Mouse (Mus musculus): ENCODE results near the gene Creg2. TPM values are rescaled to one million over a fixed set of nuclear protein-coding genes. Genes with fewer than 3 reads are reported as not detected.

Creg2 gene
- polyA plus RNA-seq, 1 experiment from 2014 or later, result 0.05 TPM

DNA sequence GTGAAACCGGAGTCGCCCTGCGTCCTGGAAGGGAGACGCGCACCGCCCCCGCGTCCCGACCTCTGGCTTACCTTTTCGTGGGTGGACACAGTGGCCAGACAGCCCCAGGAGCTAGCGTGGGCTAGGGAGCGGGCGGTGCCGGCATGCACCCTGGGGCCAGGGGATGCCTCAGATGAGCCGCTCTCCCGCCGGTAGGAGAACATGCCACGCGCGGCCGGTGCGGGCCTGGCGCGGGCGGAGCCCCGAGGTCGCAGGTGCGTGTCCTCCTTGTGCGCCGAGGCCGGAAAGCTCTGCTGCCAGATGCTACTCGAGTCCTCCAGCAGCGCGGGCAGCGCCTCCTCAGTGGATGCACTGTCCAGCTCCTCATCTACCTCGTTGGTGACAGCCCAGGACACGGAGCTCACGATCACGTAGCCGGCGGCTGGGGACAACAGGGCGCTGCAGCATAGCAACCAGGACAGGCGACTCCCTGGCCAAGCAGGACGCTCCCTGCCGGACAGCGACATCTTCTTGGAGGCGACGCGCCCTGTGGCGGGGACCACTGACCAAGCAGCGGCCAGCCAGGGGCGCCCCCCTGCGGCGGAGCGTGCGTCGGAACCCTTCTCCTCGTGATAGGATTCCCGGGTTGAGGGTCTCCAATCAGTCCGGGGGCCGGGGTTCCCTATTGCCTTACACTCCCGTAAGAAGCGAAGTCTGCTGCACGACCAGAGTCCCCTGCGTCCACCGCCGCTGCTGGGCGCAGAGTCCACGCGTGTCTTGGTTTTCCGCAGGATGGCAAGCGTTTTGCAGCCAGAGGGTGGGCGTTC lies 636 bp downstream of the Creg2 start:
- peaks cover 12% of the 10 kb centered on the region for H3K4me1 ChIP-seq (replicated peaks)
- no peaks in the 10 kb centered on the region for H3K9me3 ChIP-seq (replicated peaks)
- no peak overlapping the region for H3K27ac ChIP-seq (ENCODE audit: poor library complexity, severe bottlenecking)
- peaks cover 53% of the 10 kb centered on the region for H3K27me3 ChIP-seq (replicated peaks)
- WGBS, result 1% methylated on average over 73 of the region's 73 CpGs
- peak overlapping the region; percentile 58 for H3K4me3 ChIP-seq
- H3K4me2 ChIP-seq, result peak overlapping the region; percentile 99
- H3K36me3 ChIP-seq, result no peaks in the 10 kb centered on the region
- ATAC-seq (ENCODE audit: insufficient number of reproducible peaks, low FRiP score), result peak; percentile 55
- H3K9ac ChIP-seq, result peak overlapping the region; percentile 64

DNA sequence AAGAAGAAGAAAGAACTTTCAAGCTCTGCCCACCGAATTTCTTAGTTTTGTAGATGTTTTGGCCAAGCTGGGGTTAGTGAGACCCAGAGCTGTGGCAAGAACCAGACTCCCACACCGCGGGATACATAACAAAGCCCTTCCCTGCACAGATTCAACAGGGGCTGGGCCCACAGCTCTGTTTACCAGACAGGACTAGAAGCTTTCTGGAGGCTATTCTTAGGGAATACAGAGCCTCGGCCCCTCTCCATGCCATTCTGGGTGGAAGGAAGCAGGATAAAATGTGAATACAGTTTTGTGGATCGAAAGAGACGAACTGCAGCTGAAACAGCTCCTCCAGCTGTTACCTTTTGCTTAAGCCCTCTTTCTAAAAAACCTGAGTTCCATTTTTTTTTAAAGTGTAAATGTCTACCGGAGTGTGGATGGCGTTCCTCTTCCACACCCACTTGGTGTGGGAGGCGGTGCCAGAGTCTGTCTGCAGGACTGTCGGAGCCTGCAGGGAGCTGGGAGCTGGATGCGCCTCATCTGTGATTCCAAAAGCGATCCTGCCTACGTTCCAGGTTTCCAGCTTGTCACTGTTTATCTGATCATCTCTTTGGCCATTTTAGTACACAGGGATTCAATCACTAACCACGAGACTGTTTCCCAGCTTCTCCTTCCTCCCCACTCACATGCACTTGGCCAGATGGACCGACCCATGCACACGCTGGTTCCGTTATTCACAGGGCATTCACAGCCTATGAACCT lies 1.4 kb downstream of the Creg2 start:
- no peaks in the 10 kb centered on the region for H3K36me3 ChIP-seq
- H3K4me2 ChIP-seq, result peak overlapping the region; percentile 99
- peak overlapping the region; percentile 64; the same call in 1 of the 2 replicates for H3K9ac ChIP-seq
- no peak overlapping the region for H3K27ac ChIP-seq (ENCODE audit: poor library complexity, severe bottlenecking)
- peaks cover 53% of the 10 kb centered on the region for H3K27me3 ChIP-seq (replicated peaks)
- ATAC-seq (ENCODE audit: insufficient number of reproducible peaks, low FRiP score), result no peak
- no peaks in the 10 kb centered on the region for H3K9me3 ChIP-seq (replicated peaks)
- peaks cover 12% of the 10 kb centered on the region for H3K4me1 ChIP-seq (replicated peaks)
- peak overlapping the region; percentile 58 for H3K4me3 ChIP-seq
- WGBS, result 22% methylated on average over 17 of the region's 17 CpGs

DNA sequence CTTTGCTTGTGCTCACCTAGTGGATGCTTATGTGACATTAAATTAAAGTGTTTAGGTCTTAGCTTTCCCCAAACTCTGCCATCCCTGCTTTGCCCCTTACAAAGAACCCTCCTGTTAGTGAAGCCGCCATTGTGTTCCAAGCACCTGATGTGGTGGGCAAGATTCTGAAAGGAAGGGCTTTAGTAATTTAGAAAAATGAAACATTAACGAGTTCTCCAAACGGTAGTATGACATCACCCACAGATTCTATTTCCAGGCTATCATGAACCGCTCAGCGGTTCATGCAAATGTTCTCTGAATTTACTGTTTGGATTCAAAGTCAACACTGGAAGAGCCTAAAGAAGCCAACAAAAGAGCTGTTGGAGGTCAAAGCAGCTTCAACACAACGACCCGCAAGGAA lies 2.7 kb downstream of the Creg2 start:
- H3K4me3 ChIP-seq, result no peak overlapping the region
- 85% methylated on average over 7 of the region's 7 CpGs for WGBS
- peaks cover 12% of the 10 kb centered on the region for H3K4me1 ChIP-seq (replicated peaks)
- no peak overlapping the region for H3K4me2 ChIP-seq
- H3K9me3 ChIP-seq (replicated peaks), result no peaks in the 10 kb centered on the region
- H3K36me3 ChIP-seq, result no peaks in the 10 kb centered on the region
- no peak overlapping the region for H3K27ac ChIP-seq (ENCODE audit: poor library complexity, severe bottlenecking)
- no peak for ATAC-seq (ENCODE audit: insufficient number of reproducible peaks, low FRiP score)
- H3K9ac ChIP-seq, result no peak overlapping the region
- H3K27me3 ChIP-seq (replicated peaks), result peaks cover 53% of the 10 kb centered on the region

DNA sequence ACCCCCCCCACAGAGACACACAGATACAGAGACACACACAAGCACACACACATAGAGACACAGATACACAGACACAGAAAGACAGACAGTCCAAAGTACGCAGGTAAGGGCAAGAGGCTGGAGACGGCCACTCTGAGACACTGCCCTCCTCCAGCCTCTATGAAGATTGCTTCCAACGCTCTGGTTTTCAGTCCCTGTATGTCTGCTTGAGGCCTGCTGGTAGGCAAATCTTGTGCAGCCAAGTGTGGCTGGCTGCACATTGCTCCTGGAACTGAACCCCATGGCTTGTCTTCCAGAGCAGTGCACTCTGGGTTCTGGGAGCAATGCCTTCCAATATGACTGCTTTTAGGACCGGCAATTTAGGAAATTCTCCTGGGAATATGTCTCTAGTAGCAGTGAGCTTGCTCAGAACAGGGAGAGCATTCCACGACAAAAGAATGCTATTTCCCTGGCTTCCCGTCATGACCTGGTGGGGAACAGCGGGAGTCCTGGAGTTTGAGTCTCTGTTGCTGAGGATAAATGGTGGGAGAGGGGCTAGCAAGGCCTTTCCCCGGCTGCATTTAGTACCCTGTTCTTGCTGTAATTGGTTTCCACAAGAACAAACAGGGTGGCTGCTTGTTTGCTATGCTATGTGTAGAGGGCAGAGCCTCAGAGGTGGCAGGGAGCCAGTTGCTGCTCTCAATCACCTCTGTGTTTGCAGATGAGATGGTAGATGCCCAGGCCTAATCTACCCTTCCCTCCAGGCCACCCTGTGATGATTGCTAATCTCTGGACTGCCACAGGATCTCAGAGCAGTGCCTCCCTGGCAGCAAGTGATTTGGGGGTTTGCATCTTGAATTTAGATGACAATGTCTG lies 5.1 kb downstream of the Creg2 start:
- no peak overlapping the region for H3K27ac ChIP-seq (ENCODE audit: poor library complexity, severe bottlenecking)
- H3K9me3 ChIP-seq (replicated peaks), result 0 out of 2 replicates have a peak, but pooled peaks cover 2% of the 10 kb centered on the region
- H3K4me1 ChIP-seq (replicated peaks), result peaks cover 11% of the 10 kb centered on the region
- WGBS, result 47% methylated on average over 8 of the region's 8 CpGs
- no peak overlapping the region for H3K9ac ChIP-seq
- no peak overlapping the region for H3K4me2 ChIP-seq
- no peak overlapping the region for H3K4me3 ChIP-seq
- H3K36me3 ChIP-seq, result no peaks in the 10 kb centered on the region
- peaks cover 37% of the 10 kb centered on the region for H3K27me3 ChIP-seq (replicated peaks)
- ATAC-seq (ENCODE audit: insufficient number of reproducible peaks, low FRiP score), result no peak

DNA sequence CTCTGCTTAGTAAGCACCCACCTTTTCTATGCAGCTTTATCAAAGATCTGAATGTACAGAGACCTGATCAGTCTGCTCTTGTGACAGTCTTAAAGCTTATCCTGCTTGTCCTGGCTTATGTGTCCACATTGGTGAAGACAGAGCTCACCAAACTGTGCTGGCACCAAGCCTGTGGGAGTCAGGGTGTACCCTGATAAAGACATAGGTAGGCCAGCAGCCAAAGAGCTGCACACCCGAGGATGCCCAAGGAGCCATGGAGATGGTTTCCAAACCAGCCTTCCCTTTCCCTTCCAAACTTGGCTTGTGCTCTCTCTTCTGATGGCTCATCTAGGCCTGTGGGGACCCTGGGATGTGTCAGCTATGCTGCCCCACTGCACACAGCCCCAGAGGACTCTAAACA lies 6.9 kb downstream of the Creg2 start:
- 0 out of 2 replicates have a peak, but pooled peaks cover 2% of the 10 kb centered on the region for H3K9me3 ChIP-seq (replicated peaks)
- no peak overlapping the region for H3K4me3 ChIP-seq
- no peak overlapping the region for H3K4me2 ChIP-seq
- no peak overlapping the region for H3K27ac ChIP-seq (ENCODE audit: poor library complexity, severe bottlenecking)
- no peak for ATAC-seq (ENCODE audit: insufficient number of reproducible peaks, low FRiP score)
- H3K4me1 ChIP-seq (replicated peaks), result no peaks in the 10 kb centered on the region
- WGBS, result 58% methylated on average over 1 of the region's 1 CpGs
- H3K36me3 ChIP-seq, result no peaks in the 10 kb centered on the region
- H3K27me3 ChIP-seq (replicated peaks), result peaks cover 22% of the 10 kb centered on the region
- no peak overlapping the region for H3K9ac ChIP-seq

DNA sequence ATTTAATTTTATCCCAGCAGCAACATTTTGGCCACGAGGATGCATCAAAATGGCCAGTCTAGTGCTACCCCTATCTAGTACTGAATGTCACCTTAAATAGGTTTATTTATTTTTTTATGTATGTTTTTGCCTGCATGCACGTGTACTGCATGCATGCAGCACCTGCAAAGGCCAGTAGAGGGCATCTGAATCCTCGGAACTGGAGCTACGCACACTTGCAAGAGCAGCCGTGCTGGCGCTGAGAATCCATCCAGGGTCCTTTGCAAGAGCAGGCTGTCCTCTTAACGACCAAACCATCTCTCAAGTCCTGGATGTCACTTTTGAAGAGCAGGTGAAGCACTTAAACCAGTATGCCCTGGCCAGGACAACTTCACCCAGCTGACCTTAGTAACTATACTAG lies 9.6 kb downstream of the Creg2 start:
- Histone ChIP-seq H3K4me3 (no peak overlapping the region), H3K4me2 (no peak overlapping the region), H3K9me3 (replicated peaks) (0 out of 2 replicates have a peak, but pooled peaks cover 2% of the 10 kb centered on the region), H3K4me1 (replicated peaks) (no peaks in the 10 kb centered on the region; the same call in 1 of the 2 replicates), H3K27ac (ENCODE audit: poor library complexity, severe bottlenecking) (no peak overlapping the region), H3K36me3 (no peaks in the 10 kb centered on the region), H3K27me3 (replicated peaks) (no peaks in the 10 kb centered on the region), H3K9ac (no peak overlapping the region)
- no peak for ATAC-seq (ENCODE audit: insufficient number of reproducible peaks, low FRiP score)
- WGBS, result 82% methylated on average over 7 of the region's 7 CpGs

DNA sequence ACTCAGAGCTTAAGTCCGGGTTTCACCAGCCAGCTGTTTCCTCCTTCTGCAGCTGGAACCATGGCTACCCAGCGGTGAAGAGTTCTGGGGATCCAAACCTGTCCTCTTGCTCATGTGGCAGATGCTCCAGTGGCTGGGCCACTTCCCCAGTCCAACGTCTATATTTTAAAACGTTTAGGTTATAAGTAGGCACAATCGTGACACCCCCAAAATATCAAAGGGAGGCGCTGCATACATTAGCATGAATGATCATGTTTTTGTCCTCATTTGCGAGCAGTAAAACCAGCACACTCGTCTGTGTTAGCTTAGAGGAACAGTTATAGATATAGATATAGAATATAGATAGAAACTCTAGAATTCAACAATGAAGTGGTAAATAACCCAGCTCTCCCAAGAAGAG lies 14.1 kb downstream of the Creg2 start:
- no peak overlapping the region for H3K4me2 ChIP-seq
- no peaks in the 10 kb centered on the region; the same call in 1 of the 2 replicates for H3K4me1 ChIP-seq (replicated peaks)
- ATAC-seq (ENCODE audit: insufficient number of reproducible peaks, low FRiP score), result no peak
- WGBS, result 58% methylated on average over 8 of the region's 8 CpGs
- H3K27ac ChIP-seq (ENCODE audit: poor library complexity, severe bottlenecking), result no peak overlapping the region
- no peaks in the 10 kb centered on the region for H3K27me3 ChIP-seq (replicated peaks)
- no peak overlapping the region for H3K9ac ChIP-seq
- no peak overlapping the region for H3K4me3 ChIP-seq
- H3K36me3 ChIP-seq, result no peaks in the 10 kb centered on the region
- H3K9me3 ChIP-seq (replicated peaks), result 0 out of 2 replicates have a peak, but pooled peaks cover 2% of the 10 kb centered on the region

DNA sequence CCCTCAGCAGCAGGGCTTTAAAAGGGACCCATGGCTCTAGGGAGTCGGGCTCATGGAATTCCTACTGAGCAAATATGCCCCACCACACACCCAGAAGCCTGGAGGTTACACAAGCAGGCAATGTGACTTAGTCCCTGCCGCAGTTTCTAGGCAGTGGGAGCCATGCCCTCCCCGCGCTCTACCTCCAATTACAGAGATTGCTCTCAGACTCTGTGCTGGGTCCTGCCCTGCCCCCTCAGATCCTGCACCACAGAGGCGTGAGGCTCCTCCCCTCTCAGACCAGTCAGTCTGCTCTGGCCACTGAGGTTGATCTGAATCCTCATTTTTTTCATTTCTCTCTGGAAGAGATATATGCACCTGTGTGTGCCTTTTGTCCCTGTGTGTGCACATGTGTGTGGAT lies 14.6 kb downstream of the Creg2 start:
- Histone ChIP-seq H3K27me3 (replicated peaks) (no peaks in the 10 kb centered on the region), H3K9ac (no peak overlapping the region), H3K9me3 (replicated peaks) (0 out of 2 replicates have a peak, but pooled peaks cover under 1% of the 10 kb centered on the region), H3K36me3 (no peaks in the 10 kb centered on the region), H3K4me2 (0 out of 2 replicates have a peak overlapping the region, but pooled peaks have one; percentile 2), H3K4me3 (no peak overlapping the region), H3K27ac (ENCODE audit: poor library complexity, severe bottlenecking) (no peak overlapping the region), H3K4me1 (replicated peaks) (no peaks in the 10 kb centered on the region; the same call in 1 of the 2 replicates)
- 6% methylated on average over 5 of the region's 5 CpGs for WGBS
- ATAC-seq (ENCODE audit: insufficient number of reproducible peaks, low FRiP score), result peak; percentile 29; the same call in 1 of the 2 replicates

DNA sequence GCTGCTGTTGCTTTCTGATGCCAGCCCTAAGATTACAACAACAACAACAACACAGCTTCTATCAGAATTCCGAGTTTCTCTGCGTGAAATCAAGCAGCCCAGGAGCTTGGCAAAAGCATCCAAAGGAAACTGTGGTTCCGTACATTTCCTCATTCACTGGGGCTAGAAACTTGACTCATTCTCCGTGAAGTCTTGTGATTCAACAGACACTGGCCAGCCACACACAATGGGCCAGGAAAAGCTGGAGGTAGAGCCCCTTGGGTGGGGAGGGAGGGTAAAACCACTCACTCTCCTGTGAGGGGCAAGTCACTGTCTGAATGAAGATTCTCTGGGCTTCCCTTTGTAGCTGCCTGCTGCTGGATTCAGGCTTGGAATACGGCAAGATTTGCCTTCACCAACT lies 15.1 kb downstream of the Creg2 start:
- Histone ChIP-seq H3K9me3 (replicated peaks) (no peaks in the 10 kb centered on the region), H3K4me2 (0 out of 2 replicates have a peak overlapping the region, but pooled peaks have one; percentile 2), H3K27me3 (replicated peaks) (no peaks in the 10 kb centered on the region), H3K9ac (no peak overlapping the region), H3K36me3 (no peaks in the 10 kb centered on the region), H3K4me1 (replicated peaks) (no peaks in the 10 kb centered on the region; the same call in 1 of the 2 replicates), H3K27ac (ENCODE audit: poor library complexity, severe bottlenecking) (no peak overlapping the region), H3K4me3 (no peak overlapping the region)
- ATAC-seq (ENCODE audit: insufficient number of reproducible peaks, low FRiP score), result no peak
- WGBS, result 29% methylated on average over 5 of the region's 5 CpGs

DNA sequence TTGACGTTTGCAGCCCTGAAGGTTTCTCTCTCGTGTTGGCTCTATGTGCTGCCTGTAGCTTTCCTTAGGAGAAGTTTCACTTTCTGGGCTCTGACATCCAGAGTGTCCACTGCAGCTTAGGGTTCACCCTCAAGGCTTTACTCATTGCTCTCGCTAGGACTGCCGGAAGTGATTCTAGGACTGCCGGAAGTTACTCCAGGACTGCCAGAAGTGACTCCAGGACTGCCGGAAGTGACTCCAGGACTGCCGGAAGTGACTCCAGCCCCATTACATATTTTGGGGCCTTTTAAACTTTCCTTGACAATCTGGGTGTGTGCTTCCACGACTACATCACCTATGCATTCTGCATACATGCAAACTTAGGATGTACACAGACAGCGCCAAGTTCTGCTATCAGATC lies 22.7 kb downstream of the Creg2 start:
- Histone ChIP-seq H3K4me2 (no peak overlapping the region), H3K9ac (no peak overlapping the region), H3K27me3 (replicated peaks) (peaks cover 2% of the 10 kb centered on the region; the same call in 1 of the 2 replicates), H3K4me3 (no peak overlapping the region), H3K4me1 (replicated peaks) (no peaks in the 10 kb centered on the region), H3K9me3 (replicated peaks) (no peaks in the 10 kb centered on the region), H3K36me3 (no peaks in the 10 kb centered on the region), H3K27ac (ENCODE audit: poor library complexity, severe bottlenecking) (no peak overlapping the region)
- ATAC-seq (ENCODE audit: insufficient number of reproducible peaks, low FRiP score), result no peak
- 80% methylated on average over 9 of the region's 9 CpGs for WGBS

All from heart, embryonic 12.5 days (tissue).